Mouse (Mus musculus) embryonic fibroblast, embryonic 13.5 days (primary cell): ENCODE data around the gene B830017H08Rik. TPM values are rescaled to one million over a fixed set of nuclear protein-coding genes. Genes with fewer than 3 reads are reported as not detected.

ENCODE experiments used
- H3K27ac ChIP-seq: 2 replicates; pipeline ENCODE4 v1.5.1; 2012; ENCODE audit warnings: low read length, control low read depth, inconsistent platforms; ENCODE audit not compliant: insufficient read depth
- H3K4me1 ChIP-seq: 2 replicates; pipeline ENCODE4 v1.6.1; 2011; ENCODE audit warnings: low read length; ENCODE audit not compliant: control insufficient read depth, insufficient read depth
- H3K4me3 ChIP-seq: 2 replicates; pipeline ENCODE4 v1.5.1; 2011; ENCODE audit warnings: mild to moderate bottlenecking, control low read depth, low read length; ENCODE audit not compliant: insufficient read depth
- CTCF ChIP-seq: IDR thresholded peaks from 2 replicates; pipeline ENCODE4 v1.5.1; 2011; ENCODE audit warnings: mild to moderate bottlenecking, control low read depth, low read length, moderate library complexity, borderline replicate concordance; ENCODE audit not compliant: insufficient read depth
- POLR2A ChIP-seq: IDR thresholded peaks from 2 replicates; pipeline ENCODE4 v1.6.1; 2011; ENCODE audit warnings: low read depth, mild to moderate bottlenecking, control low read depth, low read length, moderate library complexity
- polyA plus RNA-seq: library from polyadenylated mRNA; stranded (reverse); fragments of >200 nt; gene quantifications from 2 replicates; pipeline ENCODE4 v1.2.4, GENCODE M21; 2011; ENCODE audit warnings: low read depth; ENCODE audit not compliant: missing spikeins, insufficient read length

Gene B830017H08Rik
- polyA plus RNA-seq, 1 experiment = not detected

GRCm38 (mm10) chr16:17830385-17831178 is 2.3 kb upstream of the B830017H08Rik start:
- 0 out of 2 replicates have a peak, but pooled peaks cover 5% of the 10 kb centered on the region for H3K4me1 ChIP-seq
- TF ChIP-seq POLR2A (no peak), CTCF (no peak)
- H3K27ac ChIP-seq = no peak overlapping the region
- no peak overlapping the region for H3K4me3 ChIP-seq

GRCm38 (mm10) chr16:17831781-17832180 is 1.1 kb upstream of the B830017H08Rik start:
- Histone ChIP-seq H3K4me3 (no peak overlapping the region), H3K4me1 (0 out of 2 replicates have a peak, but pooled peaks cover 5% of the 10 kb centered on the region), H3K27ac (no peak overlapping the region)
- TF ChIP-seq POLR2A (no peak), CTCF (peak; percentile 88; the same call in 1 of the 2 replicates)

- H3K27ac ChIP-seq = no peak overlapping the region
- 0 out of 2 replicates have a peak, but pooled peaks cover 5% of the 10 kb centered on the region for H3K4me1 ChIP-seq
- H3K4me3 ChIP-seq = peak overlapping the region; percentile 22
- TF ChIP-seq POLR2A (no peak), CTCF (no peak)
These were observed 380 bp downstream of the B830017H08Rik start for GRCm38 (mm10) chr16:17833321-17833680.

- no peak overlapping the region for H3K27ac ChIP-seq
- peak overlapping the region; percentile 22 for H3K4me3 ChIP-seq
- no peak for TF ChIP-seq POLR2A
- TF ChIP-seq CTCF = no peak
- H3K4me1 ChIP-seq = 0 out of 2 replicates have a peak, but pooled peaks cover 5% of the 10 kb centered on the region
These were observed 919 bp downstream of the B830017H08Rik start for GRCm38 (mm10) chr16:17833681-17834399.

- TF ChIP-seq POLR2A = no peak
- no peak for TF ChIP-seq CTCF
- 0 out of 2 replicates have a peak, but pooled peaks cover 5% of the 10 kb centered on the region for H3K4me1 ChIP-seq
- no peak overlapping the region for H3K4me3 ChIP-seq
- H3K27ac ChIP-seq = no peak overlapping the region
These were observed 1.6 kb downstream of the B830017H08Rik start for GRCm38 (mm10) chr16:17834543-17834942.

GRCm38 (mm10) chr16:17835481-17835880 is 2.6 kb downstream of the B830017H08Rik start:
- Histone ChIP-seq H3K4me1 (0 out of 2 replicates have a peak, but pooled peaks cover 5% of the 10 kb centered on the region), H3K27ac (no peak overlapping the region), H3K4me3 (no peak overlapping the region)
- TF ChIP-seq CTCF = no peak
- no peak for TF ChIP-seq POLR2A

- TF ChIP-seq POLR2A (no peak), CTCF (no peak)
- Histone ChIP-seq H3K4me3 (no peak within 1 kb of the TSS), H3K27ac (no peak within 1 kb of the TSS), H3K4me1 (0 out of 2 replicates have a peak, but pooled peaks cover 5% of the 10 kb centered on the region)
These were observed 5.1 kb downstream of the B830017H08Rik start, which contains the start of gene Car15 for GRCm38 (mm10) chr16:17838051-17838450. Gene Car15 (minus strand): TSS chr16:17838364.

- TF ChIP-seq CTCF (no peak), POLR2A (no peak)
- Histone ChIP-seq H3K4me1 (no peaks in the 10 kb centered on the region), H3K27ac (no peak overlapping the region), H3K4me3 (no peak overlapping the region)
These were observed 7.1 kb downstream of the B830017H08Rik start for GRCm38 (mm10) chr16:17839976-17840375.

- H3K4me3 ChIP-seq = no peak overlapping the region
- TF ChIP-seq CTCF (no peak), POLR2A (no peak)
- no peak overlapping the region for H3K27ac ChIP-seq
- H3K4me1 ChIP-seq = no peaks in the 10 kb centered on the region
These were observed 9.5 kb downstream of the B830017H08Rik start for GRCm38 (mm10) chr16:17842437-17842836.

- Histone ChIP-seq H3K4me1 (no peaks in the 10 kb centered on the region), H3K27ac (no peak overlapping the region), H3K4me3 (no peak overlapping the region)
- TF ChIP-seq CTCF = no peak
- TF ChIP-seq POLR2A = no peak
These were observed 10.9 kb downstream of the B830017H08Rik start for GRCm38 (mm10) chr16:17843701-17844365.
